Mouse (Mus musculus) hindlimb bud, embryonic 11.5 days (tissue): ENCODE data around the gene Car11.

Source experiments
- DNase-seq: peaks from one replicate; pipeline ENCODE4 v3.0.0-alpha.2; 2012; ENCODE audit warnings: low read depth, low spot score; ENCODE audit errors: extremely low spot score

Gene Car11

GRCm38 (mm10) chr7:45689800-45690199 lies 9.8 kb upstream of the Car11 start:
- no peak for DNase-seq

- DNase-seq = no peak
Observed at GRCm38 (mm10) chr7:45692364-45692763, 7.3 kb upstream of the Car11 start.

DNA sequence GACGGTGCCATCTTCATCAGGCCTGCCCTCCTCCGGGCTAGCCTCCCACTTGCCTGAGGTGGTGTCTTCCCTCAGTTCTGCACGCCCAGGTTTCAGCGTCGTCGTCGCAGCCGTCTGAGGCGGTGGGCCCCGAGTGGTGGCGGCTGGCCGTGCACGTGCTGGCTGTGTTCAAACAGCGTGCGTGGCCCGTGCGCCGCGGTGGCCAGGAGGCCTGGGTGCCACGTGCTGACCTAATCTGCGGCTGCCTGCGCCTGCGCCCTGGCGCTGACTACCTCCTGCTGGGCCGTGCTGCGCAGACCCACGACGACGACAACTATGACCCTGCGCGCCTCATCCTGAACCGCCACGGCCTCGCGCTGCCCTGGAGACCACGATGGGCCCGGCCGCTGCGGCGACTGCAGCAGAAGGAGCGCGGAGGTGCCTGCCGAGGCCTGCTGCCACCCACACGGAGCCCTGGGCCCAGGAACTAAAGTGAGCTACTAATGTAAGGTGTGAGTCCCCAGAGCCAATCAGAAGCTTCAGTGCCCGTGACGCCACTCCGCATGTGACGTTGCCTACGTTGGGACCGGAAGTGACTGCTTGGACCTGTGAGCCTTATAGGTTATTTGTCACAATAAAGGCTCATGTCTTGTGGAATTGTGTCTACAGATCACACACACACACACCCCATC lies 5.6 kb upstream of the Car11 start, which contains the start of gene Sec1:
Gene Sec1 (minus strand): TSS at position 482 of the 671 bp plus-strand sequence.
- DNase-seq = no peak

- DNase-seq = no peak
Observed at GRCm38 (mm10) chr7:45695098-45695497, 4.5 kb upstream of the Car11 start.

GRCm38 (mm10) chr7:45697894-45698293 lies 1.7 kb upstream of the Car11 start:
- DNase-seq = no peak

DNA sequence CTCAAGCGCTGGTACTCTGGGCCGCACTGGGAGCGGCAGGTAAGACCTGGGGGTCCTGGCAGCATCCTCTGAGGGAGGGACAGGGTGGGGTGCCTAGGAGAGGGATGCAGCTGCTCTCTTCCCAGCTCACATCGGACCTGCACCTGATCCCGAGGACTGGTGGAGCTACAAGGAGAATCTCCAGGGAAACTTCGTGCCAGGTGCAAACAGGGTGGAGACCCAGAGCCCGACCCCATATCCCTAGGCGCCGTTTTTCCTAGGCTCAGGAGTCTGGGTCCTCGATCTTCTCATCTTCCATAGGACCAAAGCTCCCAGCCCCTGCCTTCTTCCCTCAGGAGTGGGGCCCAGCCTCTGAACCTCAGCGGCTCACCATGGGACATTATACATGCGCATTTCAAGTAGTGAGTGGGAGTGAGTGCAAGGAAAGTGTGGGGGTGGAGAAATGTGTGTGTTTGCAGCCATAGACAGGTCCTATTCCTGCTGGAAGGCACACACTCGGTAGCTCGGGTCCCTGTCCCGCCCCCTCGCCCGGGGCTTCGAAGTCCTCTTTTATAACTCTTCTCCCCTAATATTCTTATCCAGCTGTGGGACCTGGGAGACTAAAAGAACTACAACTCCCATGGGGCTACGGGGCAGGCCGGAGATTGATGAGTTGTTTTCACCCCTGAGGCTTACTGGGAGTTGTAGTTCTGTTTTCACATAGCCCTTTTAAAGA lies 815 bp downstream of the Car11 start:
- DNase-seq = no peak

GRCm38 (mm10) chr7:45701072-45701471 lies 1.4 kb downstream of the Car11 start:
- DNase-seq = no peak

GRCm38 (mm10) chr7:45701607-45702006 lies 2.0 kb downstream of the Car11 start:
- DNase-seq = no peak

DNA sequence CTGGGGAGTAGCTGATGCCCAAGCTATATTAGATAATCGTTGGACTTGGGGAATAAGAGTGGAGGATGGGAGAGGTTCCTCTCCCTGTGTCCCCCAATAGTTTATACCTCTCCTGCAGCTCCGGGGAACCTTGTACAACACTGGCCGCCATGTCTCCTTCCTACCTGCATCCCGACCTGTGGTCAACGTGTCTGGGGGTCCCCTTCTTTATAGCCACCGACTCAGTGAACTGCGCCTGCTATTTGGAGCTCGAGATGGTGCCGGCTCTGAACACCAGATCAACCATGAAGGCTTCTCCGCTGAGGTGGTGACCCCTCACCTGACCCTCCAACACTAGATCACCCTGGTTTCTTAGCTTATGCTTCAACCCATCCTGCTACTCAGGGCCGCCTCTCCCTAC lies 2.7 kb downstream of the Car11 start:
- DNase-seq = no peak

DNA sequence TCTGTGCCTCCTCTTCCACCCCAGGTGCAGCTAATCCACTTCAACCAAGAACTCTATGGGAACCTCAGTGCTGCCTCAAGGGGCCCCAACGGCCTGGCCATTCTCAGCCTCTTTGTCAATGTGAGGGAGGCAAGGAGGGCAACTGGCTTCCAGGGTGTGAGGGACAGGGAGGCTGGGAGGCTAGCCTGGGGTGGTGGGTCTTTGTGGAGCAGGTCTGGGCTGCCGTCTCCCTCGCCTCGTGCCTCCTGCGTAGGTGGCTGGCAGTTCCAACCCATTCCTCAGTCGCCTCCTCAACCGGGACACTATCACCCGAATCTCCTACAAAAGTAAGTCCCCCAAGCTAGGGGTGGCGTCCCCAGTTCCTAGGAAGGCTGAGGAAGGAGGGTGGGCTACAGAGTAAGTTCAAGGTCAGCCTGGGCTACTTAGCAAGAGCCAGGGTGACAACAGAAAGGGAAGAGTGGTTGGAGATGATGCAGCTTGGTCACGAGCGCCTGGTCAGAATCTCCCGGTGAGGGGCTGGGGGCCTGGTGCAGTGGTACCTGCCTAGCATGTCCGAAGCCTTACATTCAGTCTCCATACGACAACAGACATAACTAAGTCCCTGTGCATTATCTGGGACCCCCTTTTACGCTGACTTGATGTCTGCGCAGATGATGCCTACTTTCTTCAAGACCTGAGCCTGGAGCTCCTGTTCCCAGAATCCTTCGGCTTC lies 3.3 kb downstream of the Car11 start:
- DNase-seq = no peak

- DNase-seq = no peak
Observed at GRCm38 (mm10) chr7:45703521-45704033, 3.9 kb downstream of the Car11 start.

- DNase-seq = no peak
Observed at GRCm38 (mm10) chr7:45704046-45704559, 4.5 kb downstream of the Car11 start.

DNA sequence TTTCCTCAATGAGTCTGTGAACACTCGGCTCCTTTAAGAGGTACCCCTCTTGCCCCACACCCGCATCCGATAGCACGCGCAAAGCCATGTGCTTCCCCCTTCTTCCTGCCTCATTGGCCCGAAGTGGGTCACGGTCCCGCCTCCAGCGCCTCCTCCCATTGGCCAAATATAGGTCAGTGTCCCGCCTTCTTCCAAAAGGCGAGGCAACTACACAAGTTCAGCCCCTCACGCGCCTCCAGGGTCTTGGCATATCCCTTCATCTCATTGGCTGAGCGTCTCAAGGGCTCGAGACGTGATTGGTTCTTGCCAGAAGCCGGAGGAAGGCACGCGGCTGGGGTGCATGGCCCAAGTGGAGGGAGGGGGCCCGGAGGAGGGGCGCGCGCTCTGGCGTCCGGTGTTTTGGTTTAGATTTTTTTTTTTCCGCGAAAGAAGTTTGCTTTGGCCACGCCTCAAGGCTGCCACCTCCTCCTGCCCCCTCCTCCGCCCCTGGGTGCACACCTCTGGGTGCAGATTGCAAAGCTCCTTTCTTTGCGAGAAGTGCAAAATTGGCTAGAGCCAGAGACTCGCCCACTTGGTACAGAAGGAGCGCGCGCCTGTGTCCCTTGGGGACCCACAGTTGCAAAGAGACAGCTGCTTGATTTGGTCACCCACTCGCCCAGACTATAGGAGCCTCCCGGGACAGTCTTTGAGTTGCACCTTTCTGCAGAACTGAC lies 5.2 kb downstream of the Car11 start, which contains the start of gene Dbp:
Gene Dbp (plus strand): TSS at position 359 of the 713 bp plus-strand sequence.
- DNase-seq = peak; percentile 97

DNA sequence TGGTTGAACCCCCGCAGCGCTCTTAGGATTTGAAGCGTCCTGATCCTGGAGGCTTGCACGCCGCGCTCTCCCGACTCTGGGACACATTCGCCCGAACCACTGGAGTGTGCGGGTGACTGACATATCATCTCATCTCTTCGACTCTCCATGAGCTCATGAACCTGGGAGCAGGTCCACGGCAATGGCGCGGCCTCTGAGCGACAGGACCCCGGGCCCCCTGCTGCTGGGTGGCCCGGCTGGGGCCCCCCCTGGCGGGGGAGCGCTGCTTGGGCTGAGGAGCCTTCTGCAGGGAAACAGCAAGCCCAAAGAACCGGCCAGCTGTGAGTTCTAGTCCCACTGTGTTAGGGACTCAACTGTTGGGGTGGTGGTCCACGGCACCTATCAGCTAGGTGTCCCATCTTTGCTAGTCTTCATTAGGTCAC lies 5.8 kb downstream of the Car11 start:
- no peak for DNase-seq

DNA sequence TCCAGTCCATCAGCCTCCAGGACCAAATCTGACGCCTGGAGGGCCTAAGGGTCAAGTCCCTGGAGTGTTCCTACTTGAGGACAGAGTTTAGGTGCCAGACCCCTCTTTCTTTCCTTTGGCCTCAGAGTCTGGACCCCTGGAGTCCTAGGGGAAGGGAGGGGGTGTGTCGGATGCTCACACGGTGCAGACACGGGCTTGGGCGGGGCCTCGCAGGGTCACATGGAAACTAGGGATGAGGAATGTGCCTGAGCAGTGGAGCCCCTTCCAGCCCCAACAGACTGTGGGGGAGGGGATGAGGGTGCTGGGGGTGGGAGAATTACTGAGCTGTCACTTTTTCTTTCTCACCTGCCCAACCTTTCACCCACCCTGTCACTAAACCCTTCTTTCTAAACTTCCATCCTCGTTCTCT lies 6.2 kb downstream of the Car11 start:
- no peak for DNase-seq

DNA sequence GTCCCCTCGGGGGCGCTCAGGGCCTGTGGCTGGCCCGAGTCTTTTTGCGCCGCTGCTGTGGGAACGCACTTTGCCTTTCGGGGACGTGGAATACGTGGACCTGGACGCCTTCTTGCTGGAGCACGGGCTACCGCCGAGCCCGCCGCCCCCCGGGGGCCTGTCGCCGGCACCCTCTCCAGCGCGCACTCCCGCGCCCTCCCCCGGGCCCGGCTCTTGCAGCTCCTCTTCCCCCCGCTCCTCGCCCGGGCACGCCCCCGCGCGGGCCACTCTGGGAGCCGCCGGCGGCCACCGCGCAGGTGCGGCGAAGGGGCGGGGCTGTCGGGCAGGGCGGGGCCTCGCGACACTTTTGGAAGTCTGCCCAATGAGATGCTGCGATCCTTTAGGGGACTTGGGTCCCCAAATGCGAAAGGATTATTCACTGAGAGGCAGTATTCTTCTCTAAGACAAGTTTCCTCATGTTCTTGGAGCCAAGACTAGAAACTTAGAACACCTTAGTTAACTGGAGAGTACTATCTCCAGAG lies 7.1 kb downstream of the Car11 start:
- DNase-seq = no peak

- no peak for DNase-seq
Observed at GRCm38 (mm10) chr7:45707375-45707967, 7.8 kb downstream of the Car11 start.

- no peak for DNase-seq
Observed at GRCm38 (mm10) chr7:45708221-45708761, 8.6 kb downstream of the Car11 start.

DNA sequence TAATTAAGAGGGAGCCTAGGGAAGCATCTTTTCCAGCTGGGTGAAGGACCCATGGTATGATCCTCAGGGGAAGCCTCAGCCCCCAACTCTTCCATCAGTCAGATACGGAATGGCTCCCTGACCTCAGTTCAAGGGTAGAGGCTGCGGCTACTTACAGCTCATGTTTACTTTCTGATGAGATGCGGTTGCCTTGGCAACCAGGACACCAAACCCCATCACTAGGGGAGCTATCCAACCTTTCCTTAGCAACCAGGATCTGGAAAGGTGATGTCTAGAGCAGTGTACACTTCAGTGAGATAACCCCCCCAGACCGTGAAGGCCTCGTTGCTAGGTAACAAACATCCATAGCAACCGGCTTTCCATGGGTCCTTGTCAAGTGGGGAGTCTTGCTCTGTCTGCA lies 9.4 kb downstream of the Car11 start:
- no peak for DNase-seq
